Mouse (Mus musculus): ENCODE measurements around the gene Nupl2.

The Nupl2 gene

DNA sequence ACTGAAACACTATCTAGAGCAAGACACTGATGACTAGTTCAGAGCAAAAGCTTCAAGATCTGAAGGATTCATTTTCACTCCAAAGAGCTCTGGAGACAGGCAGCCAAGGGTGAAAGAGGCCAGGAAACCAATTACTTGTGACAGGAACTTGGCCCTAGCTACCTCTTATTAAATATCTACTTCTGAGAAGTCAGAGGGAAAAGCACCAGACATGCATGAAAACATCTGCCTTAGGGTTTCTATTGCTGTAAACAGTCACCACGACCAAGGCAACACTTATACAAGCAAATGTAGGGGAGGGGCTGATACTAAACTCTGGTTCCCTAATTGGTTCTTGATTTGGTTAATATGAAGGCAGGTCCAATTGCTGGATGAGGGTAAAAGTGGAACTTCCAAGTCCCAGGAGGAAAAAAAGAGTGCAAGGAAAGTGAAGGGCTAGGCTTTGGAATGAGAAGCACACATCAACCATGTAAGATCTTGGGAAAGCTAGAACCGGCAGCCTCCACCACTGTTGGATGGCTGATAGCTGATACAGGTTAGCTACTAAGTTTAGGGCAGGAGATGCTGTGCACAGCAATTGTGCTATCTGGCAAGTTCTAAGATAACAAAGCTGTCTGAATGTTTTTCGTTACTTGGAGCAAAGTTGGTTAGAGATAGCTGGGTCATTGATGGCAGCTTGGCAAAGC lies 49.2 kb downstream of the Nupl2 start:
- DNase-seq (ENCODE audit: low spot score), result no peak

DNA sequence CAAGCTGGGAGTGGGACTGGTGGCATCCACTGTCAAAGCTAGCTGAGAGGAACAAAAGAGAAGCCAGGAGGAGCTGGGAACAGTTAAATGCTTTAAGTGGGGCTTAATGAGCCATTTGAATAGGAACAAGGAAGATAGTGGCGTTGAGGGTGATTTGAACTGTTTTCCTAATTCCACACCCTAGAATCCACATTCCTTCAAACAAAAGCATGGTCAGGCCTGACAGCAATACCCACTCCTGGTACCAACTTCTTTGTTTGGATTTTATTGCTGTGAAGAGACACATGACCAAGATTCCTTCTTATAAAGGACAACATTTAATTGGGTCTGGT lies 49.8 kb downstream of the Nupl2 start:
- DNase-seq (ENCODE audit: low spot score), result no peak

DNA sequence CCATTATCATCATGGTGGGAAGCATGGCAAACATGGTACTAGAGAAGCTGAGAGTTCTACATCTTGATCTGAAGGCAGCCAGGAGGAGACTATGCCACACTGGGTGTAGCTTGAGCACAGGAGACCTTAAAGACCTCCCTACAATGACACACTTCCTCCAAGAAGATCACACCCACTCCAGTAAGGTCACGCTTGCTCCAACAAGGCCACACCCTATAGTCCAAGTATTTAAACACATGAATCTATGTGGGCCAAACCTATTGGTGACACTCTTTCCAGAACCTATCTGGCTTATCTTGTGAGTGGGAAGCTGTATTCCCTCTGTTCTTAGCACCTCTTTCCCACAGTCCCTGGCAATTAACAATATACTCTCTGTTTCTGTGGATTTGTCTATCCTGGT lies 50.1 kb downstream of the Nupl2 start:
- no peak for DNase-seq (ENCODE audit: low spot score)
